Mouse (Mus musculus) forebrain, embryonic 11.5 days (tissue): ENCODE data around the gene Dennd4b. TPM values are rescaled to one million over a fixed set of nuclear protein-coding genes. Genes with fewer than 3 reads are reported as not detected.

Experiments
- ATAC-seq: fragments of 200-750 bp; cut with Nextera tagmentation; replicated peaks from 2 replicates; pipeline ENCODE4 v1.8.0; 2017; ENCODE audit warnings: moderate TSS enrichment; ENCODE audit not compliant: low FRiP score
- DNase-seq: peaks from one replicate; pipeline ENCODE4 v3.0.0-alpha.2; 2017; ENCODE audit warnings: low spot score
- H3K27ac ChIP-seq: fragments of 300-500 bp; sonication (generic); 2 replicates; pipeline ENCODE4 v1.5.1; 2014; ENCODE audit warnings: low read depth, low read length
- H3K27me3 ChIP-seq: fragments of 300-500 bp; sonication (generic); 2 replicates; pipeline ENCODE4 v1.6.1; 2014; ENCODE audit warnings: mild to moderate bottlenecking, low read length, mixed read lengths; ENCODE audit not compliant: control insufficient read depth, insufficient read depth
- H3K36me3 ChIP-seq: fragments of 300-500 bp; sonication (generic); 2 replicates; pipeline ENCODE4 v1.6.1; 2014; ENCODE audit warnings: mild to moderate bottlenecking, low read length, moderate library complexity, mixed read lengths; ENCODE audit not compliant: control insufficient read depth, insufficient read depth
- H3K4me1 ChIP-seq: fragments of 300-500 bp; sonication (generic); replicated peaks from 2 replicates; pipeline ENCODE4 v1.6.1; 2014; ENCODE audit warnings: low read length, mixed read lengths; ENCODE audit not compliant: control insufficient read depth, insufficient read depth
- H3K4me2 ChIP-seq: fragments of 300-500 bp; sonication (generic); 2 replicates; pipeline ENCODE4 v1.6.1; 2014; ENCODE audit warnings: low read depth, mild to moderate bottlenecking, low read length, moderate library complexity, mixed read lengths; ENCODE audit not compliant: severe bottlenecking
- H3K4me3 ChIP-seq: fragments of 300-500 bp; sonication (generic); 2 replicates; pipeline ENCODE4 v1.5.1; 2014; ENCODE audit warnings: low read depth, low read length
- H3K9ac ChIP-seq: fragments of 300-500 bp; sonication (generic); 2 replicates; pipeline ENCODE4 v1.6.1; 2014; ENCODE audit warnings: low read length
- H3K9me3 ChIP-seq: fragments of 300-500 bp; sonication (generic); 2 replicates; pipeline ENCODE4 v1.6.1; 2016; ENCODE audit warnings: low read length, mixed read lengths; ENCODE audit not compliant: control insufficient read depth
- WGBS: fragments of 180-500 bp; shearing (Covaris S2); extraction: QIAGEN DNeasy Blood & Tissue Kit; methylation state at CpG from one replicate; pipeline ENCODE4 v1.1.7; 2014; 5-methylcytosine and 5-hydroxymethylcytosine counted together
- microRNA-seq: library from miRNA; unstranded; fragments of <30 nt; microRNA quantifications from one replicate; pipeline ENCODE4, GENCODE M21; 2016; ENCODE audit not compliant: insufficient number of aligned reads
- polyA plus RNA-seq: library from polyadenylated mRNA; unstranded; fragments of >200 nt; fragmentation: Nextera tagmentation; extraction: Ambion mirVana; gene quantifications from 2 replicates; pipeline ENCODE4 v1.2.1, GENCODE M21; 2014

Gene Dennd4b
- polyA plus RNA-seq, 1 experiment from 2014 or later, result 7.0 TPM

DNA sequence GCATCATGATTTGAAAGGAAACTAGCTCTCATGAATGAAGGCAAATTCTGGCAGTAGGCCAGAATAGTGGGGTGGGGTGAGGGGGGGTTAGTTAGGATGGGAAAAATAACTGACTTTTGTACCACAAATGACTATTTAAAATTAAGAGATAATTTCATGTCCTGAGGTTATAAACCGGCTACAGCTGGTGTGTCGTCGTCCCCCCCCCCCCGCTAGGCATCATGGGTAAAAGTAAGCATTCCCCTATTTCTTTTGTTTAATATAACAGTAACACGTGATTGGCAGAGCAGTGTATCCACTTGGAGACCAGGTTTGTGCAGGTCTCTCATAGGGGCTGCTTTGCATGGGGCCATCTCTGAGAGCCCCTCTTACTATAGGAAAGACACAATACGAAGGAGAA is 57.3 kb downstream of the Dennd4b start:
- ATAC-seq, result peak; percentile 54; the same call in 1 of the 2 replicates
- Histone ChIP-seq H3K36me3 (no peaks in the 10 kb centered on the region), H3K4me3 (no peak overlapping the region), H3K4me1 (no peaks in the 10 kb centered on the region), H3K9me3 (no peaks in the 10 kb centered on the region), H3K9ac (no peak overlapping the region), H3K27ac (peak overlapping the region; percentile 44; the same call in 1 of the 2 replicates), H3K4me2 (no peak overlapping the region), H3K27me3 (no peaks in the 10 kb centered on the region)
- 81% methylated on average over 6 of the region's 6 CpGs for WGBS
- DNase-seq, result no peak

DNA sequence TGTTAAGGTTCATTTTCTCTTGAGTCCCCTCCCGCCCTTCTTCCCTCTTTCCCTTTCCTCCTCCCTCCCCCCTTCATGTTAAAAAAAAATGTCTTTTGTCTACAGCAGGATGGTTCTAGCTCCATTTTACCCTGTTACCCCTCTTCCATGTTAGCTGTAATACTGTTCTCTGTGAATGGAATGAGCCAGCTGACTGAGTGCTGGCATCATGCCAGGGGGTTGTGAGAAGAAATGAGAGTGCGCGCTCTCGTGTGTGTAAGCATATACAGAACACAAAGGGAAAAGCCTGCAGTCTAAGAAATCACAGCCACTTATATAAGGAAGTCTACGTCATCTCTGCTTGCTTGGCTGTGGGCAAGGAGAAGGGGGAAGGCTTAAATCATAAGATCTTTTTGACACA is 58.1 kb downstream of the Dennd4b start:
- DNase-seq, result peak; percentile 87
- no peaks in the 10 kb centered on the region for H3K9me3 ChIP-seq
- ATAC-seq, result peak; percentile 85
- H3K36me3 ChIP-seq, result no peaks in the 10 kb centered on the region
- no peak overlapping the region; the same call in 1 of the 2 replicates for H3K27ac ChIP-seq
- H3K4me3 ChIP-seq, result no peak overlapping the region
- no peak overlapping the region for H3K9ac ChIP-seq
- H3K4me2 ChIP-seq, result no peak overlapping the region
- 33% methylated on average over 5 of the region's 5 CpGs for WGBS
- H3K4me1 ChIP-seq, result no peaks in the 10 kb centered on the region
- H3K27me3 ChIP-seq, result no peaks in the 10 kb centered on the region

Small RNAs within 50 kb of the gene (microRNA-seq; reads per million reads assigned to microRNA genes)
- not detected for gene Mir7012

Other genes with a start within 250 kb of the Dennd4b start
- 183 and 211 TPM in 2 replicates for gene 4933434E20Rik, start 213.5 kb upstream of the Dennd4b start, polyA plus RNA-seq
- gene Ubap2l, start 212.6 kb upstream of the Dennd4b start, polyA plus RNA-seq, result 227 and 253 TPM in 2 replicates
- gene Tpm3, start 192.5 kb upstream of the Dennd4b start, polyA plus RNA-seq, result 523 and 535 TPM in 2 replicates
- 0.67 and 0.88 TPM in 2 replicates for gene Nup210l, start 161.1 kb upstream of the Dennd4b start, polyA plus RNA-seq
- gene Rps27, start 51.5 kb upstream of the Dennd4b start, polyA plus RNA-seq, result 1,103 and 1,109 TPM in 2 replicates
- gene Rab13, start 51.5 kb upstream of the Dennd4b start, polyA plus RNA-seq, result 11.4 and 14.7 TPM in 2 replicates
- 103 and 110 TPM in 2 replicates for gene Jtb, start 33.6 kb upstream of the Dennd4b start, polyA plus RNA-seq
- gene Creb3l4, start 21.7 kb upstream of the Dennd4b start, polyA plus RNA-seq, result 6.0 and 6.2 TPM in 2 replicates
- 57.5 and 58.5 TPM in 2 replicates for gene Slc39a1, start 17.0 kb upstream of the Dennd4b start, polyA plus RNA-seq
- gene Crtc2, start 11.0 kb upstream of the Dennd4b start, polyA plus RNA-seq, result 13.7 and 14.6 TPM in 2 replicates
- gene Gatad2b, start 28.0 kb downstream of the Dennd4b start, polyA plus RNA-seq, result 12.9 and 14.3 TPM in 2 replicates
- gene Slc27a3, start 124.8 kb downstream of the Dennd4b start, polyA plus RNA-seq, result 13.6 and 14.2 TPM in 2 replicates
- 50.5 and 55.3 TPM in 2 replicates for gene Ints3, start 168.4 kb downstream of the Dennd4b start, polyA plus RNA-seq
- 2.0 and 2.8 TPM in 2 replicates for gene Npr1, start 200.7 kb downstream of the Dennd4b start, polyA plus RNA-seq
- gene Ilf2, start 210.9 kb downstream of the Dennd4b start, polyA plus RNA-seq, result 365 and 366 TPM in 2 replicates
- gene Snapin, start 225.8 kb downstream of the Dennd4b start, polyA plus RNA-seq, result 66.3 and 68.3 TPM in 2 replicates
- 142 and 151 TPM in 2 replicates for gene Chtop, start 244.3 kb downstream of the Dennd4b start, polyA plus RNA-seq
- 5.6 and 6.5 TPM in 2 replicates for gene S100a1, start 249.2 kb downstream of the Dennd4b start, polyA plus RNA-seq
- gene S100a13, start 249.2 kb downstream of the Dennd4b start, polyA plus RNA-seq, result 10.3 and 12.0 TPM in 2 replicates